11 mouse cellular contexts compared by ENCODE assay signal in genomic region chr1:59376557-59376956, GRCm38 (mm10).
DNase-seq lines count a peak whose midpoint lies in the region; ATAC-seq lines count a peak whose summit lies in the region.
"Had no signal": no experiment of that assay in that cellular context is flagged by ENCODE, and none has a peak within 500 bp of the region (broad histone marks: within the 10 kb centered on the region; RNA-seq: fewer than 3 reads in every experiment).

No protein-coding gene starts in this region.

- H3K4me2 ChIP-seq in forebrain, embryonic 15.5 days (replicated peaks): no peak overlapping the region
- H3K4me2 ChIP-seq in midbrain, embryonic 11.5 days: peak overlapping the region; percentile 17; the same call in 1 of the 2 replicates
- no peak overlapping the region for H3K4me2 ChIP-seq in intestine, embryonic 15.5 days (replicated peaks)

- 3% methylated on average over 3 of the region's 3 CpGs for WGBS in forebrain, embryonic 15.5 days
- WGBS in midbrain, embryonic 11.5 days: 2% methylated on average over 3 of the region's 3 CpGs
- WGBS in intestine, embryonic 15.5 days: 34% methylated on average over 3 of the region's 3 CpGs

- no peak overlapping the region for H3K4me3 ChIP-seq in forebrain, embryonic 15.5 days
- H3K4me3 ChIP-seq in midbrain, embryonic 11.5 days (ENCODE audit: low read depth, low read length): no peak overlapping the region
- H3K4me3 ChIP-seq in intestine, embryonic 15.5 days (replicated peaks): no peak overlapping the region
- H3K4me3 ChIP-seq: embryonic facial prominence, embryonic 12.5 days had no signal

- H3K9me3 ChIP-seq in forebrain, embryonic 15.5 days: no peaks in the 10 kb centered on the region
- no peaks in the 10 kb centered on the region for H3K9me3 ChIP-seq in midbrain, embryonic 11.5 days (ENCODE audit: control insufficient read depth, low read length)
- no peaks in the 10 kb centered on the region for H3K9me3 ChIP-seq in intestine, embryonic 15.5 days

- peak; percentile 95 for DNase-seq in R1 (ENCODE audit: low read depth, low spot score)
- peak; percentile 81 to 91 for DNase-seq in cerebellum, adult 18-20 months
- no peak for DNase-seq in midbrain, embryonic 11.5 days (ENCODE audit: low spot score, missing footprints)
- DNase-seq in ovary, postnatal 10 days (ENCODE audit: low spot score): no peak
- DNase-seq in frontal cortex, postnatal 10 days (ENCODE audit: low spot score in 2 of 2): no peak
- no peak for DNase-seq in testis, postnatal 14 days (ENCODE audit: low spot score)
- DNase-seq: heart, adult 11 months; kidney, adult 9 months had no signal

- no peak overlapping the region for H3K9ac ChIP-seq in forebrain, embryonic 15.5 days (replicated peaks)
- H3K9ac ChIP-seq in midbrain, embryonic 11.5 days (ENCODE audit: low read length): no peak overlapping the region
- H3K9ac ChIP-seq in intestine, embryonic 15.5 days: no peak overlapping the region
- H3K9ac ChIP-seq: embryonic facial prominence, embryonic 12.5 days had no signal

- H3K27me3 ChIP-seq in forebrain, embryonic 15.5 days: no peaks in the 10 kb centered on the region
- H3K27me3 ChIP-seq in midbrain, embryonic 11.5 days (ENCODE audit: control insufficient read depth, insufficient read depth, low read length): no peaks in the 10 kb centered on the region
- H3K27me3 ChIP-seq in intestine, embryonic 15.5 days (replicated peaks): no peaks in the 10 kb centered on the region
- H3K27me3 ChIP-seq: embryonic facial prominence, embryonic 12.5 days had no signal

- no peaks in the 10 kb centered on the region for H3K36me3 ChIP-seq in forebrain, embryonic 15.5 days
- no peaks in the 10 kb centered on the region for H3K36me3 ChIP-seq in midbrain, embryonic 11.5 days (ENCODE audit: control insufficient read depth, insufficient read depth, low read length)
- H3K36me3 ChIP-seq in intestine, embryonic 15.5 days: no peaks in the 10 kb centered on the region
- H3K36me3 ChIP-seq: embryonic facial prominence, embryonic 12.5 days had no signal

- peaks cover 7% of the 10 kb centered on the region; the same call in 1 of the 2 replicates for H3K4me1 ChIP-seq in forebrain, embryonic 15.5 days
- H3K4me1 ChIP-seq in midbrain, embryonic 11.5 days (ENCODE audit: control insufficient read depth, insufficient read depth, low read length): peaks cover 9% of the 10 kb centered on the region
- no peaks in the 10 kb centered on the region for H3K4me1 ChIP-seq in intestine, embryonic 15.5 days (replicated peaks)

- H3K27ac ChIP-seq in forebrain, embryonic 15.5 days (replicated peaks): no peak overlapping the region
- no peak overlapping the region for H3K27ac ChIP-seq in midbrain, embryonic 11.5 days (ENCODE audit: low read depth, low read length)
- H3K27ac ChIP-seq in intestine, embryonic 15.5 days: no peak overlapping the region
- H3K27ac ChIP-seq: embryonic facial prominence, embryonic 12.5 days had no signal

- ATAC-seq in forebrain, embryonic 15.5 days (replicated peaks): peak; percentile 53; the same call in 1 of the 2 replicates
- peak; percentile 58 for ATAC-seq in midbrain, embryonic 11.5 days (ENCODE audit: low FRiP score)
- no peak for ATAC-seq in intestine, embryonic 15.5 days

Comparison
In these comparisons a context has a peak if more than half of its experiments do, and no peak if none do; other contexts are left out.
1. DNase-seq: peak in R1 (single experiment) and cerebellum, adult 18-20 months (2 of 2); none in midbrain, embryonic 11.5 days (single experiment), ovary, postnatal 10 days (single experiment), frontal cortex, postnatal 10 days (0 of 2) and testis, postnatal 14 days (single experiment).